ENCODE assay signal across 8 mouse cellular contexts in genomic region chr6:141337673-141338072, GRCm38 (mm10).
DNase-seq lines count a peak whose midpoint lies in the region; ATAC-seq lines count a peak whose summit lies in the region.

No protein-coding gene starts in this region.

- DNase-seq in kidney, postnatal 10 days: peak; percentile 28
- no peak for DNase-seq in kidney, postnatal 14 days
- peak; percentile 72 for DNase-seq in R1 (ENCODE audit: low read depth, low spot score)
- no peak for DNase-seq in cerebellum, adult 18-20 months
- DNase-seq in spleen, adult 12 weeks (ENCODE audit: low spot score): no peak

- peak; percentile 97 for ATAC-seq in common myeloid progenitor, adult 5-6 weeks (replicated peaks; ENCODE audit: low read depth, poor library complexity, severe bottlenecking)
- ATAC-seq in megakaryocyte, adult 5-6 weeks (ENCODE audit: poor library complexity, severe bottlenecking): peak; percentile 81
- ATAC-seq in erythroid progenitor cell, adult 5-6 weeks (replicated peaks; ENCODE audit: low FRiP score, poor library complexity, severe bottlenecking): no peak

Comparison
In these comparisons a context has a peak if more than half of its experiments do, and no peak if none do; other contexts are left out.
1. DNase-seq: peak in kidney, postnatal 10 days (single experiment) and R1 (single experiment); none in kidney, postnatal 14 days (single experiment), cerebellum, adult 18-20 months (0 of 2) and spleen, adult 12 weeks (single experiment).